Mouse (Mus musculus): ENCODE measurements at regions not wholly inside any gene's neighbourhood (a gene's known extent, or its start where the extent isn't known, plus 50 kb on each side); places are given as distances from the start of the nearest gene placed in this dataset.

DNA sequence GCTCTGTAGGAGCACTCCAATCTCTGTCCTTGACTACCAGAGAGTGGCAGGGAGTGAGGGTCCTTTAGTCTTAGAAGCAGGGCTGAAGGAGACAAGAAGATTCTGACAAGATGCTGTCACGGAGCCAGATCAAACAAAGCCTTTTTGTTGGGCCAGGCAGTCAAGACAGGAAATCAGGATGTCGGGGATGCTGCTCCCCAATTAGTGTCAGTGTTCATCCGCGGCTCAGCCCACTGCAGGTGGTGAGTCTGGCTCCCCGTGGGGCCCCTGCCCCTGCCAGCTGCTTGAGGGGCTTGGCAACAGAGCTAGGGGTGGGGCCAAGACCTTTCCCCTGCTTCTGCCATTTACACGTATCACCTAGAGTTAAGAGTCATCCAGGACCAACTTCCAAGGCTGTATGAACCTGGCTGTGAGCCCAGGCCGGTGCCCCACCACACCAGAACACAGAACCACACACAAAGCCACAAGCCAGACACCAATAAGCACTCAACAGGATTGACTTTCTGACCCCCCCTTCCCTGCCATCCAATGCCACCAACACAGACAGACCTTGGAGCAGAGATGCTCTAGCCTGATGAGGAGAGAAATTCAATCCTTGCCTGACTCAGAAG is 137.5 kb downstream of the Cct6b start:
- no peaks in the 10 kb centered on the region for H3K36me3 ChIP-seq (ENCODE audit: control insufficient read depth, insufficient read depth, low read length)
- TF ChIP-seq CTCF (IDR thresholded peaks at IDR 0.05; ENCODE audit: borderline replicate concordance, control insufficient read depth, extremely low read depth, insufficient read depth, low read length, poor library complexity), result no peak
- TF ChIP-seq POLR2A (IDR thresholded peaks at IDR 0.05; ENCODE audit: control insufficient read depth, extremely low read depth, insufficient read depth, low read length, poor library complexity), result no peak
- WGBS, result 53% methylated on average over 7 of the region's 7 CpGs
- no peak overlapping the region for H3K27ac ChIP-seq (ENCODE audit: control insufficient read depth, insufficient read depth, low read length)
- no peak overlapping the region for H3K4me3 ChIP-seq (ENCODE audit: control insufficient read depth, insufficient read depth, low read length)
- no peak for DNase-seq
- no peaks in the 10 kb centered on the region for H3K4me1 ChIP-seq (replicated peaks; ENCODE audit: control insufficient read depth, insufficient read depth, low read length)
- no peaks in the 10 kb centered on the region for H3K27me3 ChIP-seq (ENCODE audit: control insufficient read depth, insufficient read depth, low read length)

DNA sequence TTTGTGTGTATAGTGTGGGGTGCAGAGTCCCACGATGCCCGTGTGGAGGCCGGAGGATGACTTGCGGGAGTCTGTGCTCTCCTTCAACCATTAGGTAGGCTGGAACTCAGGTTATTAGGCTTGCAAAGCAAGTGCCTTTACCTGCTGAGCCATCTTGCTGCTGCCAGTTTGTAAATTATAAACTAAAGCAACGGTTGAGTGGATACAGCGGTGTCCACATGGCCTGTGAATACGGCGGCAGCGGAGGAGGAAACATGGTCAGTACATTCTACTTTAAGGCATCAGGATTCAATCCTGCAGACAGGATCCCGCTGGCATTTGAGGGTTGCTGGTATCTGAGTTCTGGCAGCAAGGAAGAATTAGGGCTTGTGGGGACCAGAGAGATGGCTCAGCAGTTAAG is 143.1 kb downstream of the Cct6b start:
- Histone ChIP-seq H3K4me1 (replicated peaks; ENCODE audit: control insufficient read depth, insufficient read depth, low read length) (no peaks in the 10 kb centered on the region), H3K36me3 (ENCODE audit: control insufficient read depth, insufficient read depth, low read length) (no peaks in the 10 kb centered on the region), H3K27ac (ENCODE audit: control insufficient read depth, insufficient read depth, low read length) (no peak overlapping the region), H3K4me3 (ENCODE audit: control insufficient read depth, insufficient read depth, low read length) (no peak overlapping the region), H3K27me3 (ENCODE audit: control insufficient read depth, insufficient read depth, low read length) (no peaks in the 10 kb centered on the region)
- no peak for DNase-seq
- TF ChIP-seq CTCF (IDR thresholded peaks at IDR 0.05; ENCODE audit: borderline replicate concordance, control insufficient read depth, extremely low read depth, insufficient read depth, low read length, poor library complexity) (no peak), POLR2A (IDR thresholded peaks at IDR 0.05; ENCODE audit: control insufficient read depth, extremely low read depth, insufficient read depth, low read length, poor library complexity) (no peak)
- WGBS, result 94% methylated on average over 10 of the region's 10 CpGs

GRCm38 (mm10) chr11:82619418-82619817 is 144.7 kb downstream of the Cct6b start:
- H3K4me1 ChIP-seq (replicated peaks; ENCODE audit: control insufficient read depth, insufficient read depth, low read length), result no peaks in the 10 kb centered on the region
- no peak for TF ChIP-seq POLR2A (IDR thresholded peaks at IDR 0.05; ENCODE audit: control insufficient read depth, extremely low read depth, insufficient read depth, low read length, poor library complexity)
- no peak for TF ChIP-seq CTCF (IDR thresholded peaks at IDR 0.05; ENCODE audit: borderline replicate concordance, control insufficient read depth, extremely low read depth, insufficient read depth, low read length, poor library complexity)
- no peak overlapping the region for H3K27ac ChIP-seq (ENCODE audit: control insufficient read depth, insufficient read depth, low read length)
- WGBS, result 55% methylated on average over 2 of the region's 2 CpGs
- H3K27me3 ChIP-seq (ENCODE audit: control insufficient read depth, insufficient read depth, low read length), result no peaks in the 10 kb centered on the region
- no peaks in the 10 kb centered on the region for H3K36me3 ChIP-seq (ENCODE audit: control insufficient read depth, insufficient read depth, low read length)
- no peak overlapping the region for H3K4me3 ChIP-seq (ENCODE audit: control insufficient read depth, insufficient read depth, low read length)
- DNase-seq, result no peak

DNA sequence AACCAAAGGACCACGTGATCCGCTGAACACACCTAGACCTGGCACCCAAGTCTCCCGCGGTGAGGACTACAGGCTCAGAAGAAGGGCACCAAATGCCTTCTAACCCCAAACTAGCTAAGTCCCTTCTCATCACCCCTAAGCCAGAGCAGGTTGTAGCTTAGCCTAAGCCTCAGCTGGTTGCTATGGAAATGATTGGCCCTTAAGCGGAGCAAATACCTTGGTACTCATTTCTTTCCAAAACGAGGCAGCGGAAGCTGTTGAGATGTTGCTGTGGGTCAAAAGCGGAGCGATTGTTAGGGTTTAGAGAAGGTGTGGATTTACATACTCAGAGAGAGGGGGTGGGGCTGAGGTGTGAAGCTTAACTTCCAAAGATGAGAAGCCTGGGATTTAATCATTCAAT is 145.7 kb downstream of the Cct6b start:
- WGBS, result 7% methylated on average over 9 of the region's 9 CpGs
- no peak for TF ChIP-seq POLR2A (IDR thresholded peaks at IDR 0.05; ENCODE audit: control insufficient read depth, extremely low read depth, insufficient read depth, low read length, poor library complexity)
- TF ChIP-seq CTCF (IDR thresholded peaks at IDR 0.05; ENCODE audit: borderline replicate concordance, control insufficient read depth, extremely low read depth, insufficient read depth, low read length, poor library complexity), result no peak
- Histone ChIP-seq H3K27ac (ENCODE audit: control insufficient read depth, insufficient read depth, low read length) (no peak overlapping the region), H3K4me3 (ENCODE audit: control insufficient read depth, insufficient read depth, low read length) (no peak overlapping the region), H3K4me1 (replicated peaks; ENCODE audit: control insufficient read depth, insufficient read depth, low read length) (0 out of 2 replicates have a peak, but pooled peaks cover 2% of the 10 kb centered on the region), H3K36me3 (ENCODE audit: control insufficient read depth, insufficient read depth, low read length) (no peaks in the 10 kb centered on the region), H3K27me3 (ENCODE audit: control insufficient read depth, insufficient read depth, low read length) (no peaks in the 10 kb centered on the region)
- DNase-seq, result no peak

DNA sequence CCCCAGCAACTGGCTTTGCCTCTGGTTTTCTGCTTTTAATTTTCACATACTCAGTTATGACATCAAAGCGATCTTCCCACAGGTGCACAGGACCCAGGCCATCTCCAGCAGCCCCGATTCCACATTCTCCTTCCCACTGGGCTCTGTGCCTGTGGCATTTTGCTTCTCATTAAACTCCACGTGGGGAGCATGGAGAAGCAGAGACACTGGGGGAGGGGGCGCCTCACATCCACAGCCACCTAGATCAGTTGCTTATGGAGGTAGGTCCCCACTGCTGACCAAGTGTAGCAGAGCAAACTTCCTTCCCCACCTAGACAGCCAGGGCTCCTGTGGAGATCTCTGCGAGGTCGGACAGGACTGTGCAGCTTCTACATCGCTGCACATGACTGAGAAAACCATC is 147.3 kb downstream of the Cct6b start:
- Histone ChIP-seq H3K27ac (ENCODE audit: control insufficient read depth, insufficient read depth, low read length) (no peak overlapping the region), H3K27me3 (ENCODE audit: control insufficient read depth, insufficient read depth, low read length) (no peaks in the 10 kb centered on the region), H3K4me1 (replicated peaks; ENCODE audit: control insufficient read depth, insufficient read depth, low read length) (0 out of 2 replicates have a peak, but pooled peaks cover 2% of the 10 kb centered on the region), H3K36me3 (ENCODE audit: control insufficient read depth, insufficient read depth, low read length) (no peaks in the 10 kb centered on the region), H3K4me3 (ENCODE audit: control insufficient read depth, insufficient read depth, low read length) (no peak overlapping the region)
- TF ChIP-seq POLR2A (IDR thresholded peaks at IDR 0.05; ENCODE audit: control insufficient read depth, extremely low read depth, insufficient read depth, low read length, poor library complexity) (no peak), CTCF (IDR thresholded peaks at IDR 0.05; ENCODE audit: borderline replicate concordance, control insufficient read depth, extremely low read depth, insufficient read depth, low read length, poor library complexity) (no peak)
- DNase-seq, result no peak
- 87% methylated on average over 7 of the region's 7 CpGs for WGBS

- 95% methylated on average over 9 of the region's 9 CpGs for WGBS
- no peak for TF ChIP-seq CTCF (IDR thresholded peaks at IDR 0.05; ENCODE audit: borderline replicate concordance, control insufficient read depth, extremely low read depth, insufficient read depth, low read length, poor library complexity)
- TF ChIP-seq POLR2A (IDR thresholded peaks at IDR 0.05; ENCODE audit: control insufficient read depth, extremely low read depth, insufficient read depth, low read length, poor library complexity), result no peak
These were observed 149.8 kb downstream of the Cct6b start for GRCm38 (mm10) chr11:82614356-82614755.

DNA sequence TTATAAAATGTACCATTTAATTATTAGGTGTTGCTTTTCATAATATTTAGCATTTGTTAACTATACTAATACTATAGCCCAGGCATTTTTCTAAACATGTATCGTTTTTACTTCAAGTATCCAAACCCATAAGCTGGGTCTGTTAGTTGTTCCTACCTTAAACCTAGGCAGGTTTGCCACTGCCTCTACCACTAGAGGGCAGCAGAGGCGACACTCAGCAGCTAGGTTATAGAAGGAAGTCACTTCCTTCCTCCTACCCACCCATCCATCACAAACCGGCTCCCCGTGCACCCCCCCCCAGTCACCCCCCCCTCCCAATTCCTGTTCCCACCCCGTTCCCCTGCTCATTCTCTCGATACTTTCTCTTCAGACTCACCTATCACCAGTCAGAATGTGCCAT is 150.6 kb downstream of the Cct6b start:
- TF ChIP-seq POLR2A (IDR thresholded peaks at IDR 0.05; ENCODE audit: control insufficient read depth, extremely low read depth, insufficient read depth, low read length, poor library complexity), result no peak
- no peak for TF ChIP-seq CTCF (IDR thresholded peaks at IDR 0.05; ENCODE audit: borderline replicate concordance, control insufficient read depth, extremely low read depth, insufficient read depth, low read length, poor library complexity)
- peak; percentile 77 for DNase-seq
- 0 out of 2 replicates have a peak, but pooled peaks cover 2% of the 10 kb centered on the region for H3K4me1 ChIP-seq (replicated peaks; ENCODE audit: control insufficient read depth, insufficient read depth, low read length)
- no peak overlapping the region for H3K4me3 ChIP-seq (ENCODE audit: control insufficient read depth, insufficient read depth, low read length)
- no peak overlapping the region for H3K27ac ChIP-seq (ENCODE audit: control insufficient read depth, insufficient read depth, low read length)
- no peaks in the 10 kb centered on the region for H3K27me3 ChIP-seq (ENCODE audit: control insufficient read depth, insufficient read depth, low read length)
- H3K36me3 ChIP-seq (ENCODE audit: control insufficient read depth, insufficient read depth, low read length), result no peaks in the 10 kb centered on the region
- 7% methylated on average over 6 of the region's 6 CpGs for WGBS

More at GRCm38 (mm10) chr11:82614356-82614755, 149.8 kb downstream of the Cct6b start:
- Histone ChIP-seq H3K4me1 (replicated peaks; ENCODE audit: control insufficient read depth, insufficient read depth, low read length) (0 out of 2 replicates have a peak, but pooled peaks cover 2% of the 10 kb centered on the region), H3K27me3 (ENCODE audit: control insufficient read depth, insufficient read depth, low read length) (no peaks in the 10 kb centered on the region), H3K27ac (ENCODE audit: control insufficient read depth, insufficient read depth, low read length) (no peak overlapping the region), H3K36me3 (ENCODE audit: control insufficient read depth, insufficient read depth, low read length) (no peaks in the 10 kb centered on the region), H3K4me3 (ENCODE audit: control insufficient read depth, insufficient read depth, low read length) (no peak overlapping the region)
- DNase-seq, result no peak

Data from thymus, adult 2 months (tissue).